Mouse (Mus musculus) testis, adult 2 months (tissue): ENCODE measurements around the gene Rsph1.

Experiments used
- CTCF ChIP-seq: fragments of 200-500 bp; IDR thresholded peaks from 2 replicates; pipeline ENCODE4 v1.5.1; 2012; ENCODE audit warnings: low read depth, mild to moderate bottlenecking, inconsistent platforms, low read length, moderate library complexity; ENCODE audit not compliant: control insufficient read depth, insufficient read depth, insufficient replicate concordance
- POLR2A ChIP-seq: fragments of 200-500 bp; IDR thresholded peaks from 2 replicates; pipeline ENCODE4 v1.6.1; 2012; ENCODE audit warnings: low read depth, mild to moderate bottlenecking, inconsistent platforms, low read length, moderate library complexity; ENCODE audit not compliant: control insufficient read depth

GRCm38 (mm10) chr17:31276922-31277918, at the start of gene Rsph1:
- TF ChIP-seq POLR2A (peak; percentile 96), CTCF (no peak)
